Mouse (Mus musculus) heart, embryonic 11.5 days (tissue): Measurements from ENCODE around the gene Gm20518. TPM values are rescaled to one million over a fixed set of nuclear protein-coding genes. Genes with fewer than 3 reads are reported as not detected.

ENCODE experiments used
- ATAC-seq: fragments of 200-750 bp; cut with Nextera tagmentation; replicated peaks from 2 replicates; pipeline ENCODE4 v1.8.0; 2017; ENCODE audit warnings: moderate library complexity; ENCODE audit not compliant: insufficient number of reproducible peaks, low FRiP score, low TSS enrichment
- H3K27ac ChIP-seq: fragments of 300-500 bp; sonication (generic); 2 replicates; pipeline ENCODE4 v1.5.1; 2014; ENCODE audit warnings: mild to moderate bottlenecking, low read depth, low read length
- H3K27me3 ChIP-seq: fragments of 300-500 bp; sonication (generic); 2 replicates; pipeline ENCODE4 v1.6.1; 2014; ENCODE audit warnings: mild to moderate bottlenecking, low read length, mixed read lengths; ENCODE audit not compliant: control insufficient read depth, insufficient read depth
- H3K36me3 ChIP-seq: fragments of 300-500 bp; sonication (generic); 2 replicates; pipeline ENCODE4 v1.6.1; 2014; ENCODE audit warnings: mild to moderate bottlenecking, low read length, moderate library complexity, mixed read lengths; ENCODE audit not compliant: control insufficient read depth, insufficient read depth
- H3K4me1 ChIP-seq: fragments of 300-500 bp; sonication (generic); 2 replicates; pipeline ENCODE4 v1.6.1; 2014; ENCODE audit warnings: low read length; ENCODE audit not compliant: control insufficient read depth, insufficient read depth
- H3K4me2 ChIP-seq: fragments of 300-500 bp; sonication (generic); 2 replicates; pipeline ENCODE4 v1.6.1; 2014; ENCODE audit warnings: mild to moderate bottlenecking, moderate library complexity
- H3K4me3 ChIP-seq: fragments of 300-500 bp; sonication (generic); 2 replicates; pipeline ENCODE4 v1.5.1; 2014; ENCODE audit warnings: low read depth, low read length
- H3K9ac ChIP-seq: fragments of 300-500 bp; sonication (generic); 2 replicates; pipeline ENCODE4 v1.6.1; 2014; ENCODE audit warnings: mild to moderate bottlenecking, low read depth, low read length, moderate library complexity
- H3K9me3 ChIP-seq: fragments of 300-500 bp; sonication (generic); replicated peaks from 2 replicates; pipeline ENCODE4 v1.6.1; 2016; ENCODE audit warnings: low read length; ENCODE audit not compliant: control insufficient read depth
- WGBS: fragments of 180-500 bp; shearing (Covaris S2); extraction: QIAGEN DNeasy Blood & Tissue Kit; methylation state at CpG from one replicate; pipeline ENCODE4 v1.1.7; 2014; ENCODE audit not compliant: insufficient replicate concordance; 5-methylcytosine and 5-hydroxymethylcytosine counted together
- polyA plus RNA-seq: library from polyadenylated mRNA; unstranded; fragments of >200 nt; fragmentation: Nextera tagmentation; extraction: Ambion mirVana; gene quantifications from 2 replicates; pipeline ENCODE4 v1.2.1, GENCODE M21; 2014

Gene Gm20518
- polyA plus RNA-seq, 1 experiment from 2014 or later = 0.07 TPM

DNA sequence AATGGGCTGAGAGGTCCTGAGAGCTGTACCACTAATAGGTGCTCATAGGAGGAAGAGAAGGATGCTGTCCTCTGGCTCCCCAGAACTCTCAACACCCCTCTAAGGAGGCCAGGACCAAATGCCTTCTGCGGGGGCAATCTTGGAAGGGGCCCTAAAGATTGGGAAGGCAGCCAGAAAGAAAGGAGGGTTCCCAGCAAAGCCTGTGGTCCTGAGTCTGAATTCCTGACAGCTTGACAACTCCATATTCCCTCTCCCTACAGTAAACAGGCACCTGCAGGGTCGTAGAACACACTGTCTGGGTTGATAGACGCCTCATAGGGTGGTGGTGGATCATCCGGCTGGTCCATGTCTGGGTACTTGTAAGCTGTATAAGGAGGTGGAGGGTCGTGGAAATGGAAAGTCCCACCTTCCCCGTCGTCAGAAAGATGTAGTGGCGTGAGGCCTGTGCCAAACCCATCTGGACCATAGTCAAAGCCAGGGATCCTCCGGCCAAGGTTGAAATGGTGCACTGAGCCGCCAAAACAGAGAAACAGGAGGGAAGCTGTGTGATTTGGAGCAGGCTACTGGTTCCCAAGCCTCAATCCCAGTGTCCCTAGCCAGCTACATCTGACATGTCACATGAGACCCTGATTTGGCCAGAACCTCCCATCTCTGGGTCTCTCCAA lies 47.6 kb downstream of the Gm20518 start:
- 90% methylated on average over 10 of the region's 10 CpGs for WGBS
- Histone ChIP-seq H3K4me1 (no peaks in the 10 kb centered on the region), H3K4me2 (no peak overlapping the region), H3K9me3 (no peaks in the 10 kb centered on the region), H3K36me3 (peaks cover 31% of the 10 kb centered on the region), H3K9ac (no peak overlapping the region), H3K4me3 (no peak overlapping the region), H3K27me3 (no peaks in the 10 kb centered on the region), H3K27ac (no peak overlapping the region)
- no peak for ATAC-seq

DNA sequence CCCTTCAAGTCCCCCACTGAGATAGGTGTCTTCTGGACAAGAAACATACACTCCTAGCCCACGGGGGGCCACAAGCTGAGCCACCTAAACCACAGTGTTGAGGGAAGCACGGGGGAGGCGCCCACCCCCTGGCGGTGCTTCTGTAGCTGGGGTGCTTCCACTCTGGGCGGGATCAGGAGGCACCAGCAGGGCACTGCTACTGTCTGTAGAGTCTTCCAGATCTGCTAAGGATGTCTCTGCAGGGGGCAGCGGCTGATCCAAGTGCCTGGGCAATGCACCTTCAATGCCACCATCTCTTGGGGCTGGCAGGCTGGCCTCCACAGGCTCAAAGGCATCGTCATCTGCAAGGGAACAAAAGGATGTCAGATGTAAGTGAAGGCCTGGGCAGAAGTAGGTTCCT lies 49.0 kb downstream of the Gm20518 start:
- whole genome bisulfite sequencing = 88% methylated on average over 7 of the region's 7 CpGs
- no peak for ATAC-seq
- Histone ChIP-seq H3K9me3 (no peaks in the 10 kb centered on the region), H3K27ac (no peak overlapping the region), H3K27me3 (peaks cover 4% of the 10 kb centered on the region), H3K4me3 (no peak overlapping the region), H3K36me3 (peaks cover 31% of the 10 kb centered on the region), H3K4me1 (no peaks in the 10 kb centered on the region), H3K4me2 (no peak overlapping the region), H3K9ac (no peak overlapping the region)

- ATAC-seq = no peak
- no peak overlapping the region for H3K9ac ChIP-seq
- no peaks in the 10 kb centered on the region for H3K9me3 ChIP-seq
- no peaks in the 10 kb centered on the region for H3K4me1 ChIP-seq
- H3K4me3 ChIP-seq = no peak overlapping the region
- H3K27me3 ChIP-seq = peaks cover 27% of the 10 kb centered on the region
- H3K36me3 ChIP-seq = peaks cover 25% of the 10 kb centered on the region
- H3K27ac ChIP-seq = no peak overlapping the region
- H3K4me2 ChIP-seq = no peak overlapping the region
- 79% methylated on average over 4 of the region's 4 CpGs for WGBS
Observed at GRCm38 (mm10) chr16:17839976-17840375, 51.5 kb downstream of the Gm20518 start.

GRCm38 (mm10) chr16:17838051-17838450 lies 53.4 kb downstream of the Gm20518 start, which contains the start of gene Car15:
TSS of gene Car15 (minus strand) at chr16:17838364.
- no peak within 1 kb of the TSS for H3K27ac ChIP-seq
- H3K4me2 ChIP-seq = no peak within 1 kb of the TSS
- no peak within 1 kb of the TSS for H3K9ac ChIP-seq
- peaks cover 46% of the 10 kb centered on the region for H3K27me3 ChIP-seq
- H3K9me3 ChIP-seq = no peaks in the 10 kb centered on the region
- H3K4me3 ChIP-seq = no peak within 1 kb of the TSS
- no peaks in the 10 kb centered on the region for H3K4me1 ChIP-seq
- WGBS = 76% methylated on average over 6 of the region's 6 CpGs
- no peak for ATAC-seq
- H3K36me3 ChIP-seq = peaks cover 20% of the 10 kb centered on the region

DNA sequence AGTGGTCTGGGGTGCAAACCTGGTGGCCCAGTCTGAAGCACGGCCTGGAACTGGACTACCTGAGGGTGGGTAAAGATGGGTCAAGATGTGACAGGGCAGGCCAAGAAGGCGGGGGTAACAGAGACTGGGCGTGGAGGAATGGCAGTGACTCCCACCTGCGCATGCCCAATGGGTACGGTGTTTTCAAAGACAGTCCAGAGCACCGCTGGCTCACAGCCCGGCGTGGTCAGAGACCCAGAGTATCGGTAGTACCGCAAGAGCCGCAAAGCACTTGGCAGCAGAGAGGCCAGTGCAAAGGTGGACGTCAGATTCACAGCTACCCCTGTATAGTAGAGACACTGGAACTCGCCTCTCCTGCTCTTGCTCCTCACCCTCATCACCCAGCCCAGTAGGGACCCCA lies 56.0 kb downstream of the Gm20518 start:
- no peak overlapping the region for H3K4me2 ChIP-seq
- 43% methylated on average over 13 of the region's 13 CpGs for whole genome bisulfite sequencing
- H3K4me1 ChIP-seq = no peaks in the 10 kb centered on the region
- H3K4me3 ChIP-seq = no peak overlapping the region
- peaks cover 72% of the 10 kb centered on the region for H3K27me3 ChIP-seq
- H3K9me3 ChIP-seq = no peaks in the 10 kb centered on the region
- H3K36me3 ChIP-seq = peaks cover 4% of the 10 kb centered on the region
- H3K9ac ChIP-seq = no peak overlapping the region
- no peak for ATAC-seq
- H3K27ac ChIP-seq = no peak overlapping the region

- Histone ChIP-seq H3K27me3 (peaks cover 81% of the 10 kb centered on the region), H3K9me3 (no peaks in the 10 kb centered on the region), H3K4me2 (peak overlapping the region; percentile 97), H3K36me3 (no peaks in the 10 kb centered on the region), H3K4me1 (no peaks in the 10 kb centered on the region), H3K4me3 (0 out of 2 replicates have a peak overlapping the region, but pooled peaks have one; percentile 59), H3K27ac (no peak overlapping the region), H3K9ac (no peak overlapping the region)
- 40% methylated on average over 7 of the region's 7 CpGs for WGBS
- no peak for ATAC-seq
Observed at GRCm38 (mm10) chr16:17834543-17834942, 56.9 kb downstream of the Gm20518 start.

DNA sequence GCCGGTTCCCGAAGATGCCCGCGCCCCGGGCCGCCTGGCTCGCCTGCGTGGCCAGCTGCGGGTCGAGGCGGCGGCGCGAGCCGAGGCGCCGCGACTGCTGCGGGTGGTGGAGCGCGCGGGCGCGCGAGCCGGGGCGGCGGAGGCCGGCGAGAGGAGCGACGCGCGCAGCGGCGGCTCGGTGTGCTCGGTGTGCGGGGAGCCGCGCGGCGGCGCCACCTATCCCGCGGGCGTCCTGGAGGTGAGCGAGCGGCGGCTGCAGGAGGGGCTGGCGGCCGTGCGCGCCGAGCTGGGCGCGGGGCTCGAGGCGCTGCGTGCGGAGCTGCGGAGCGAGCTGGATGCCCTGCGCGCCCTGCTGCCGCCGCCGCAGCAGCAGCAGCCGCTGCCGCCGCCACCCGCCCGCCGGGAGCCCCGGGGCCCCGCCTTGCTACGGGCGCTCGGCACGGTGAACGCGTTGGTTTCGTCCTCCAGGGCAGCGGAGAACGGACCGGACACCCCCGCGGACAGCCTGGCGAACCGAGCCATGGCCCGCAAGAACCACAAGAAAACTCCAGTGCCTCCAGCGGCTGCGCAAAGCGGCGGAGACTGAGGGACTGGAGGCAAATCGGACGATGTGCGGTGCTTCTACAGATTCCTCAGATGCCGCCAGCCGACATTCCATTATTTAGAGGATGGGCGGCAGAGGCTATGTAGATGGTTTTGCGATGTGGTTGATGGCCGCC lies 57.6 kb downstream of the Gm20518 start:
- Histone ChIP-seq H3K36me3 (no peaks in the 10 kb centered on the region), H3K27me3 (peaks cover 87% of the 10 kb centered on the region), H3K27ac (no peak overlapping the region), H3K4me1 (no peaks in the 10 kb centered on the region), H3K4me2 (peak overlapping the region; percentile 97), H3K9ac (peak overlapping the region; percentile 63; the same call in 1 of the 2 replicates), H3K9me3 (no peaks in the 10 kb centered on the region), H3K4me3 (peak overlapping the region; percentile 59)
- WGBS = under 1% methylated on average over 71 of the region's 103 CpGs
- ATAC-seq = 0 out of 2 replicates have a peak, but pooled peaks have one; percentile 23

DNA sequence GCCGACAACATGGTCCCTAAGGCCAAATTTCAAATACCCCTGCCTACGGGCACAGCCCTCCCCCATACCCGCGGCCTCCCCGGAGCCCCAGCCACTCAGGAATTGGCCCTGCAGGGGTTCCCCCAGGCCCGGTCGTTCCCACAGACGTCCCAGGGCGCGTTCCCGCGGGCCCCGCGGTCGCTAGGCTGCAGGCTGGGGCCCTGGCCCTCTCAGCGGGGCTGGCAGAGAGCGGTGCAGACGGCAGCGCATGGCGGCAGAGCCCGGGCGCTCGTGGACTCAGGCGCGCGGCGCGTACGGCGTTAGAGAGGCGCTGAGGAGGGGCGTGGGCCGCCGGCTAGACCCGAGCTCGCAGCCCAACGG lies 58.2 kb downstream of the Gm20518 start:
- no peak overlapping the region for H3K27ac ChIP-seq
- H3K36me3 ChIP-seq = no peaks in the 10 kb centered on the region
- peak; percentile 50; the same call in 1 of the 2 replicates for ATAC-seq
- no peaks in the 10 kb centered on the region for H3K4me1 ChIP-seq
- H3K9me3 ChIP-seq = no peaks in the 10 kb centered on the region
- H3K9ac ChIP-seq = peak overlapping the region; percentile 63; the same call in 1 of the 2 replicates
- H3K27me3 ChIP-seq = peaks cover 88% of the 10 kb centered on the region
- H3K4me3 ChIP-seq = peak overlapping the region; percentile 59
- WGBS = 2% methylated on average over 22 of the region's 37 CpGs
- peak overlapping the region; percentile 97 for H3K4me2 ChIP-seq
